Mouse (Mus musculus) heart, postnatal 0 days (tissue): Measurements from ENCODE around the gene Cdrt4. TPM values are rescaled to one million over a fixed set of nuclear protein-coding genes. Genes with fewer than 3 reads are reported as not detected.

Source experiments
- ATAC-seq: fragments of 200-750 bp; cut with Nextera tagmentation; 2 replicates; pipeline ENCODE4 v1.8.0; 2017; ENCODE audit warnings: low read depth, moderate number of reproducible peaks, moderate library complexity; ENCODE audit not compliant: insufficient read depth
- DNase-seq: peaks from one replicate; pipeline ENCODE4 v3.0.0-alpha.2; 2016; ENCODE audit warnings: low spot score
- H3K27ac ChIP-seq: fragments of 300-500 bp; sonication (generic); 2 replicates; pipeline ENCODE4 v1.5.1; 2014; ENCODE audit warnings: low read depth, mild to moderate bottlenecking
- H3K27me3 ChIP-seq: fragments of 300-500 bp; sonication (generic); 2 replicates; pipeline ENCODE4 v1.6.1; 2014; ENCODE audit warnings: low read length, mixed read lengths; ENCODE audit not compliant: control insufficient read depth, insufficient read depth
- H3K36me3 ChIP-seq: fragments of 300-500 bp; sonication (generic); replicated peaks from 2 replicates; pipeline ENCODE4 v1.6.1; 2014; ENCODE audit warnings: low read length, mixed read lengths; ENCODE audit not compliant: control insufficient read depth, insufficient read depth
- H3K4me1 ChIP-seq: fragments of 300-500 bp; sonication (generic); 2 replicates; pipeline ENCODE4 v1.6.1; 2014; ENCODE audit warnings: antibody characterized with exemption; ENCODE audit not compliant: control insufficient read depth, insufficient read depth
- H3K4me2 ChIP-seq: fragments of 300-500 bp; sonication (generic); 2 replicates; pipeline ENCODE4 v1.6.1; 2014; ENCODE audit warnings: low read depth, mild to moderate bottlenecking, low read length, moderate library complexity
- H3K4me3 ChIP-seq: fragments of 300-500 bp; sonication (generic); 2 replicates; pipeline ENCODE4 v1.5.1; 2014; ENCODE audit warnings: low read depth, low read length
- H3K9ac ChIP-seq: fragments of 300-500 bp; sonication (generic); replicated peaks from 2 replicates; pipeline ENCODE4 v1.6.1; 2014; ENCODE audit warnings: low read depth, low read length, mixed read lengths
- H3K9me3 ChIP-seq: fragments of 300-500 bp; sonication (generic); replicated peaks from 2 replicates; pipeline ENCODE4 v1.6.1; 2016; ENCODE audit warnings: low read length; ENCODE audit not compliant: control insufficient read depth
- CTCF ChIP-seq: IDR thresholded peaks from 2 replicates; pipeline ENCODE4 v1.5.1; 2016; ENCODE audit warnings: antibody characterized with exemption, control low read depth, low read depth
- EP300 ChIP-seq: IDR thresholded peaks from 2 replicates; pipeline ENCODE4 v1.6.1; 2016; ENCODE audit warnings: antibody characterized with exemption, low read depth
- WGBS: fragments of 180-500 bp; shearing (Covaris S2); extraction: QIAGEN DNeasy Blood & Tissue Kit; methylation state at CpG from one replicate; pipeline ENCODE4 v1.1.7; 2014; 5-methylcytosine and 5-hydroxymethylcytosine counted together
- polyA plus RNA-seq: library from polyadenylated mRNA; unstranded; fragments of >200 nt; fragmentation: Nextera tagmentation; extraction: Ambion mirVana; gene quantifications from 2 replicates; pipeline ENCODE4 v1.2.1, GENCODE M21; 2015
- total RNA-seq: library from RNA; depleted of rRNA; stranded (reverse); fragments of >200 nt; gene quantifications from 2 replicates; pipeline ENCODE4 v1.2.3, GENCODE M21; 2014; ENCODE audit warnings: low replicate concordance

Cdrt4 gene
- total and polyA plus RNA-seq, 2 experiments from 2014 or later, result 0.16 TPM; not detected in 1

DNA sequence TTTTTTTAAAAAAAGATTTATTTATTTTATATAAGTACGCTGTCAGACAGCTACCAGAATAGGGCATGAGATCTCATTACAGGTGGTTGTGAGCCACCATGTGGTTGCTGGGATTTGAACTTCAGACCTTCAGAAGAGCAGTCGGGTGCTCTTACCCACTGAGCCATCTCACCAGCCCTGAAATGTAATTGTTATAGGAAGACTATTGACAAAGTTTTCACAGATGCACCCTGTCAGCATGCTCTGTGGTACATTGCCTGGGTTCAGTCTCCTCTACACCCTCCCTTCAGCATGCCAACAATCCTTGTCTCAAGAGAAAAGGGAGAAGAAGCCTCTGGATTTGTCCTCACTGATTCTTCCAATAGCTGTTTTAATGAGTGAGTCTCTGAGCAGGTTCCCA lies 37.9 kb upstream of the Cdrt4 start:
- Histone ChIP-seq H3K4me2 (no peak overlapping the region), H3K9ac (no peak overlapping the region), H3K9me3 (no peaks in the 10 kb centered on the region), H3K27me3 (no peaks in the 10 kb centered on the region), H3K27ac (no peak overlapping the region), H3K36me3 (no peaks in the 10 kb centered on the region), H3K4me1 (no peaks in the 10 kb centered on the region), H3K4me3 (no peak overlapping the region)
- 86% methylated on average over 2 of the region's 2 CpGs for WGBS
- no peak for DNase-seq
- ATAC-seq, result no peak
- no peak for TF ChIP-seq EP300
- no peak for TF ChIP-seq CTCF

DNA sequence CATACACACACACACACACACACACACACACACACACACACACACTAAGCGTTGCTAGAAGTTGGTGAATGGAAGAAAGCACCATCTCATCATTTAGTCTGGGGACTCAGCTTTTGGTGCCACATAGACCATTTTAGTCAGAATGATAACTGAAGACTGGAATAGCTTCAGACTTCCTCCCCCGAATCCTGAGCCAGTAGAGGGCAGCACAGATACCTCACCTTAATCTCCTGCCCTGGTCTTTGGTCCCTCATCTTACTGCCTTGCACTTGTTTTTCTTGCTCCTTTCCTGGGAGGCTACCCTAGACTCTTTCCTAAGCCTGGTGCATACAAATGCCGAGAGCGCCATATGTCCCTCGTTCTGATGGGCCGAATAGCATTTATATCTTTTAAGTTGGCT lies 36.5 kb upstream of the Cdrt4 start:
- ATAC-seq, result no peak

DNA sequence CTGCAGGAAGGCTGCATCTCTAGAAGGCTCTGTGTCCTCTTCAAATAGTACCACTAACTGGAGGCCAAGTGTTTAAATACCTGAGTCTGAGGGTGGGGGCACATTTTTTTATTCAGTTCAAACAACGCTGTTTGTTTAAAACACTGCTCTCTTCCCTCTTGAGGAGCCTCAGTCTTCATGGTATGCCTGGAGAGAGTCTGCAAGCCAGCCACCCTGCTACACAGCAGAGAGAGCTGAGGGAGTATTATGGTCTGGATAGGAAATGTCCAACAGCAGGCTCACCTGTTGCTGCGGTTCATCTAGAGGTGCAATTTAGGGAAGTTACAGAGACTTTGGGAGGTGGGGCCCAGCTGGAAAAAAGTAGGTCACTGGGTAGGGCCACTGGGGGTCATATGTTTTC lies 35.5 kb upstream of the Cdrt4 start:
- Histone ChIP-seq H3K4me2 (no peak overlapping the region), H3K9me3 (no peaks in the 10 kb centered on the region), H3K4me1 (no peaks in the 10 kb centered on the region), H3K27me3 (no peaks in the 10 kb centered on the region), H3K36me3 (no peaks in the 10 kb centered on the region), H3K9ac (no peak overlapping the region), H3K27ac (no peak overlapping the region), H3K4me3 (no peak overlapping the region)
- ATAC-seq (no peak), DNase-seq (no peak)
- no peak for TF ChIP-seq CTCF
- TF ChIP-seq EP300, result no peak
- WGBS, result 77% methylated on average over 2 of the region's 2 CpGs

More for the DNA sequence above, 36.5 kb upstream of the Cdrt4 start:
- TF ChIP-seq EP300 (no peak), CTCF (peak; percentile 45)
- H3K27me3 ChIP-seq, result no peaks in the 10 kb centered on the region
- H3K4me1 ChIP-seq, result no peaks in the 10 kb centered on the region
- no peak overlapping the region for H3K4me2 ChIP-seq
- DNase-seq, result no peak
- H3K9ac ChIP-seq, result no peak overlapping the region
- WGBS, result 56% methylated on average over 6 of the region's 6 CpGs
- no peaks in the 10 kb centered on the region for H3K36me3 ChIP-seq
- no peak overlapping the region for H3K27ac ChIP-seq
- no peak overlapping the region for H3K4me3 ChIP-seq
- H3K9me3 ChIP-seq, result no peaks in the 10 kb centered on the region

DNA sequence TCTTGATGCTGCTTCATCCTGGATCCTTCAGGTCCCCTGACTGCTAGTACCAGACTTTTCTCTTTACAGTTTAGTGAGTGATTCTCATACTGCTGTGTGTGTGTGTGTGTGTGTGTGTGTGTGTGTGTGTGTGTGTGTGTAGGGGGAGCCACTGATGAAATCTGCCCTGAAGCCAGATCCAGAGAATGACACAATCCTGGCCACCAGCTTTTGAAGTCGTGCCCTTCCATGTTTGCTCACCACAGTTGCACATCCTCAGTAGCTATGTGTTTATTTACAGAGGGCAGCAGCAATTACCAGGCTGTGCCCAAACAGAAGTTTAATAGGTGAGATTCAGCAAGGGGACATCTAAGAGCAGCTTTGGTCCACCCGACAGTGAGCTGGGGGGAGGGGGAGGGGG lies 34.2 kb upstream of the Cdrt4 start:
- Histone ChIP-seq H3K9ac (no peak overlapping the region), H3K27ac (no peak overlapping the region), H3K4me2 (no peak overlapping the region), H3K36me3 (no peaks in the 10 kb centered on the region), H3K4me1 (peaks cover 4% of the 10 kb centered on the region; the same call in 1 of the 2 replicates), H3K9me3 (no peaks in the 10 kb centered on the region), H3K27me3 (no peaks in the 10 kb centered on the region), H3K4me3 (no peak overlapping the region)
- ATAC-seq (no peak), DNase-seq (no peak)
- WGBS, result 21% methylated on average over 2 of the region's 2 CpGs
- TF ChIP-seq EP300 (no peak), CTCF (no peak)

DNA sequence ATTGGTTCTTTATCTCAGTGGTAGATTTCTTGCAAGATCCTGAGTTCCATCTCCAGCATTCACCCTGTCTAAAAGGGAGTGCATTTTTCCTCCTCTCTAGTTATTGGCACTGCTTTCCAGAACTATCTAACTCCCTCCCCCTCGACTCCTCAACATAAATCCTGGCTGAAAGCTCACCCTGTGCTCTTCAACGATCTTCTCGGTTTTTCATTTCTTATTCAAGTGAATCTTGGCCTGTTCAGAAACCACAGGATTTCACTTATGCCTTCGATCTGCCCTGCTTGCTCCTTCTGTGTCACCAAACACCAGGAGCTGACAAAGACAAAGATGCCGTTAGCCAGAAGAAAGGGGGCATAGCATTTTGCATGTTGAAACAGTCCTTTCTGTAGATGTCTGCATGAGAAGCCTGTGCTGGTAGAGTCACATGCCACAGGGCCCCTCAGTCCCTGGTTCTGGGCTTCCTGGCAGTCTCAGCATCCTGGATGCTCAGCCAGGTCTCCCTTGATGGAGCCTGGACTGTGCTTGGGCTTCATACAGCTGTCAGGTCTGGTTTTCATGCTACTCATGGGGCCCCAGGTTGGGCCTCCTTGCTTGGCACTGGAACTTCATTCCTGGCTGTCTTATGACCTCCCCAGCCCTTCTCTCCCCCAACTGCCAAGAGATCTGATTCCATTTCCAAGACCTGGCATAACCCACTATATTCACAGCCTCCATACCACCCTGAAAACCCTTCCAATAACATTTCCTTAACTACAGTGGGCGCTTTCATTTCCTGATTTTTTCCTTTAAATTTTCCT lies 30.8 kb upstream of the Cdrt4 start:
- H3K27me3 ChIP-seq, result no peaks in the 10 kb centered on the region
- H3K27ac ChIP-seq, result peak overlapping the region; percentile 56
- ATAC-seq, result no peak
- H3K4me3 ChIP-seq, result no peak overlapping the region
- H3K36me3 ChIP-seq, result no peaks in the 10 kb centered on the region
- DNase-seq, result no peak
- peak overlapping the region; percentile 62; the same call in 1 of the 2 replicates for H3K4me2 ChIP-seq
- 68% methylated on average over 6 of the region's 6 CpGs for WGBS
- peaks cover 9% of the 10 kb centered on the region; the same call in 1 of the 2 replicates for H3K4me1 ChIP-seq
- no peak for TF ChIP-seq EP300
- TF ChIP-seq CTCF, result no peak
- H3K9ac ChIP-seq, result no peak overlapping the region
- no peaks in the 10 kb centered on the region for H3K9me3 ChIP-seq

DNA sequence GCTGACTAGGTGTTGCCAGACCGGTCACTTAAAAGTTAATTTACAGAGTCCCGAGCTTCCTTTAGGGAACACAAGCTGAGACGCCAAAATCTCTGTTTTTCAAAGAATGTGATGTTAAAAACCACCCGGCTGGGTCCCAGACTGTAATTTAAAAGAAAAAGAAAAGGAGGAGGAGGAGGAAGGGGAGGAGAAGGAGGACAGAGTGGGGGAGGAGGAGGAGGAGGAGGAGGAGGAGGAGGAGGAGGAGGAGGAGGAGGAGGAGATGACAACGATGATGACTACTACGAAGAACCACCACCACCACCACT lies 30.3 kb upstream of the Cdrt4 start:
- peak overlapping the region; percentile 56; the same call in 1 of the 2 replicates for H3K27ac ChIP-seq

More for the DNA sequence above, 30.3 kb upstream of the Cdrt4 start:
- no peak for DNase-seq
- no peak overlapping the region for H3K9ac ChIP-seq
- H3K36me3 ChIP-seq, result no peaks in the 10 kb centered on the region
- no peaks in the 10 kb centered on the region for H3K27me3 ChIP-seq
- H3K4me3 ChIP-seq, result no peak overlapping the region
- H3K4me2 ChIP-seq, result peak overlapping the region; percentile 62; the same call in 1 of the 2 replicates
- H3K9me3 ChIP-seq, result no peaks in the 10 kb centered on the region
- TF ChIP-seq EP300 (no peak), CTCF (no peak)
- 22% methylated on average over 6 of the region's 6 CpGs for WGBS
- ATAC-seq, result no peak
- peaks cover 9% of the 10 kb centered on the region; the same call in 1 of the 2 replicates for H3K4me1 ChIP-seq
